Mouse (Mus musculus) forebrain, embryonic 14.5 days (tissue): Measurements from ENCODE around the gene Cavin3. TPM values are rescaled to one million over a fixed set of nuclear protein-coding genes. Genes with fewer than 3 reads are reported as not detected.

Experiments
- ATAC-seq: fragments of 200-750 bp; cut with Nextera tagmentation; 2 replicates; pipeline ENCODE4 v1.8.0; 2017; ENCODE audit warnings: mild to moderate bottlenecking, moderate library complexity
- DNase-seq: peaks from one replicate; pipeline ENCODE4 v3.0.0-alpha.2; 2015; ENCODE audit warnings: low spot score
- H3K27ac ChIP-seq: fragments of 300-500 bp; sonication (generic); 2 replicates; pipeline ENCODE4 v1.5.1; 2014; ENCODE audit warnings: low read depth, mild to moderate bottlenecking, control low read depth, low read length, moderate library complexity
- H3K27me3 ChIP-seq: fragments of 300-500 bp; sonication (generic); replicated peaks from 2 replicates; pipeline ENCODE4 v1.6.1; 2014; ENCODE audit warnings: low read length, control low read depth, mixed read lengths; ENCODE audit not compliant: control insufficient read depth, insufficient read depth
- H3K36me3 ChIP-seq: fragments of 300-500 bp; sonication (generic); 2 replicates; pipeline ENCODE4 v1.6.1; 2014; ENCODE audit warnings: low read length, control low read depth; ENCODE audit not compliant: control insufficient read depth, insufficient read depth
- H3K4me1 ChIP-seq: fragments of 300-500 bp; sonication (generic); 2 replicates; pipeline ENCODE4 v1.6.1; 2014; ENCODE audit warnings: antibody characterized with exemption, low read length, control low read depth; ENCODE audit not compliant: control insufficient read depth, insufficient read depth
- H3K4me2 ChIP-seq: fragments of 300-500 bp; sonication (generic); 2 replicates; pipeline ENCODE4 v1.6.1; 2014; ENCODE audit warnings: mild to moderate bottlenecking, control low read depth, low read length
- H3K4me3 ChIP-seq: fragments of 300-500 bp; sonication (generic); 2 replicates; pipeline ENCODE4 v1.5.1; 2014; ENCODE audit warnings: low read depth, low read length, control low read depth
- H3K9ac ChIP-seq: fragments of 300-500 bp; sonication (generic); 2 replicates; pipeline ENCODE4 v1.6.1; 2014; ENCODE audit warnings: mild to moderate bottlenecking, low read length, control low read depth, moderate library complexity
- H3K9me3 ChIP-seq: fragments of 300-500 bp; sonication (generic); replicated peaks from 2 replicates; pipeline ENCODE4 v1.6.1; 2016; ENCODE audit warnings: low read length, control low read depth, mixed read lengths; ENCODE audit not compliant: control insufficient read depth
- WGBS: fragments of 180-500 bp; shearing (Covaris S2); extraction: QIAGEN DNeasy Blood & Tissue Kit; methylation state at CpG from one replicate; pipeline ENCODE4 v1.1.7; 2014; 5-methylcytosine and 5-hydroxymethylcytosine counted together
- polyA plus RNA-seq: library from polyadenylated mRNA; unstranded; fragments of >200 nt; fragmentation: Nextera tagmentation; extraction: Ambion mirVana; gene quantifications from 2 replicates; pipeline ENCODE4 v1.2.1, GENCODE M21; 2014

Cavin3 gene
- polyA plus RNA-seq, 1 experiment from 2014 or later: 28.6 TPM

GRCm38 (mm10) chr7:105441426-105441825 is 40.7 kb downstream of the Cavin3 start:
- no peak overlapping the region for H3K9ac ChIP-seq
- no peaks in the 10 kb centered on the region for H3K27me3 ChIP-seq
- no peak overlapping the region for H3K4me3 ChIP-seq
- H3K4me1 ChIP-seq: no peaks in the 10 kb centered on the region
- no peaks in the 10 kb centered on the region for H3K36me3 ChIP-seq
- 75% methylated on average over 4 of the region's 4 CpGs for WGBS
- no peak overlapping the region for H3K27ac ChIP-seq
- ATAC-seq: no peak
- DNase-seq: no peak
- H3K9me3 ChIP-seq: no peaks in the 10 kb centered on the region
- H3K4me2 ChIP-seq: no peak overlapping the region

DNA sequence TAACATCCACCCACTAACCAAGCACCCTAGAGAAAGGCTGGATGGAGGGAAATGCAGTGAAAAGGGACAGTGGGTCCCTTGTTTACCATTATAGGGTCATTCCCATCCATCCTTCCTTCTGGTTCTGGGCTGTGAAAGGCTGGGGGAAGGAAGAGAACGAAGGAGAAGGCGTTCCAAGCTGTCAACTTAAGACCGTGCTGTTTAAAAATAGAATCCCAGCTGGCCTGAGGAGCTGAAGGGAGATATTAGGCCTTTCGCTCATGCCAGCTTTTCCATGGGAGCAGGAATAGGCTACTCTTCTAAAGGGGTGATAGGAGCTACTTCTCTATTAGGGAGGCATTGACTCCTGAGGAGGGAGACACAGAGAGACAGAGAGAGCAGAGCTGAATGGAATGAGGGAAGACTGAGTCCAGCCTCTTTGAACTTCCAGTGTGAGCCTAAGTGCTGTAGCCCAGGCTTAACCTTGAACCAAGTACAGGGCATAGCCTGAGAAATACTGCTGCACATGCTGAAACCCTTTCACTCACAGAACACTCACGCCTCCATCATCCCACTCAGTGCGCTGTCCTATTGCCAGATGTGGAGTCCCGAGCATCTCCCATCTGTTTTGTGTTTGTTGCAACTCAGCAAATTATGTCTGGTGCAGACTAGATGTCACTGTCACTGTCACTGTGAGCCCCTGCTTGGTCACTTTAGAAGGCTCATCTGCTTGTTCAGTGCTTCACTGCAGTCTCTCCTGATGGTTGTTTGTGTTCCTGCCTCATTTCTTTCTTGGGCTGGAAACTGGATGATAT is 43.9 kb downstream of the Cavin3 start:
- H3K4me1 ChIP-seq: no peaks in the 10 kb centered on the region
- H3K36me3 ChIP-seq: no peaks in the 10 kb centered on the region
- no peak overlapping the region for H3K4me3 ChIP-seq
- DNase-seq (no peak), ATAC-seq (no peak)
- no peaks in the 10 kb centered on the region for H3K27me3 ChIP-seq
- H3K4me2 ChIP-seq: no peak overlapping the region
- H3K9ac ChIP-seq: no peak overlapping the region
- no peak overlapping the region for H3K27ac ChIP-seq
- WGBS: 86% methylated on average over 7 of the region's 7 CpGs
- H3K9me3 ChIP-seq: no peaks in the 10 kb centered on the region

DNA sequence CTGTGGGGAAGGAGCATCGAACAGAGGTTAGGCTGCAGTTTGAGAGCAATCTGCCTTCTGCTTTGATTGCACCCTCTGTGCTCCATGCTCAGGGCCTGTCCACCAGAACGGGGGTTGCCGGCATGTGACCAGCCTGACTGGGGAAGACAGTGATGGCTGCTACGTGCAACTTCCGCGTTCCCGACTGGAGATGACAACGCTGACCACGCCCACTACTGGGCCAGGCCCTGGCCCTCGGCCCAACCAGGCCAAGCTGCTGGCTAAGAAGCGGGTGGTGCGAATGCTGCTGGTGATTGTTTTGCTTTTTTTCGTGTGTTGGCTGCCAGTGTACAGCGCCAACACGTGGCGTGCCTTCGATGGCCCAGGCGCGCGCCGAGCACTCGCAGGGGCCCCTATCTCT is 47.3 kb downstream of the Cavin3 start:
- Histone ChIP-seq H3K27ac (no peak overlapping the region), H3K9ac (no peak overlapping the region), H3K4me3 (no peak overlapping the region), H3K27me3 (no peaks in the 10 kb centered on the region), H3K36me3 (no peaks in the 10 kb centered on the region), H3K4me1 (no peaks in the 10 kb centered on the region), H3K4me2 (no peak overlapping the region), H3K9me3 (no peaks in the 10 kb centered on the region)
- ATAC-seq (no peak), DNase-seq (no peak)
- 88% methylated on average over 22 of the region's 22 CpGs for WGBS

DNA sequence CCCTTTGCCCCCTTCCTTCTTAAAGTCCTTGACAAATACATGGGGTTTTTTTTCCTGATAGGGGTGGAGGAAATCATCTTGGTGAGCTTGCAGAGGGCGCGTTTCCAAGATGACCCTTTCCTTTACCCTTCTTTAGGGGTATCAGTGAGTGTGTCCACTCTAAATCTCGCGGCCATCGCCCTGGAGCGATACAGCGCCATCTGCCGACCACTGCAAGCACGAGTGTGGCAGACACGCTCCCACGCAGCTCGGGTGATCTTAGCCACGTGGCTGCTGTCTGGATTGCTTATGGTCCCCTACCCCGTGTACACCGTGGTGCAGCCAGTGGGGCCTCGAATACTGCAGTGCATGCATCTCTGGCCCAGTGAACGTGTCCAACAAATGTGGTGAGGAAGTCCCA is 48.2 kb downstream of the Cavin3 start:
- 84% methylated on average over 17 of the region's 17 CpGs for WGBS
- H3K27me3 ChIP-seq: no peaks in the 10 kb centered on the region
- H3K36me3 ChIP-seq: no peaks in the 10 kb centered on the region
- H3K27ac ChIP-seq: no peak overlapping the region
- no peak overlapping the region for H3K4me2 ChIP-seq
- H3K4me1 ChIP-seq: no peaks in the 10 kb centered on the region
- no peak for DNase-seq
- H3K4me3 ChIP-seq: no peak overlapping the region
- H3K9me3 ChIP-seq: no peaks in the 10 kb centered on the region
- ATAC-seq: no peak
- H3K9ac ChIP-seq: no peak overlapping the region

- ATAC-seq (no peak), DNase-seq (no peak)
Observed at GRCm38 (mm10) chr7:105432058-105432457, 50.0 kb downstream of the Cavin3 start.

More at GRCm38 (mm10) chr7:105432058-105432457, 50.0 kb downstream of the Cavin3 start:
- H3K36me3 ChIP-seq: no peaks in the 10 kb centered on the region
- H3K27me3 ChIP-seq: no peaks in the 10 kb centered on the region
- H3K4me2 ChIP-seq: no peak overlapping the region
- H3K9ac ChIP-seq: no peak overlapping the region
- H3K27ac ChIP-seq: no peak overlapping the region
- no peak overlapping the region for H3K4me3 ChIP-seq
- H3K4me1 ChIP-seq: no peaks in the 10 kb centered on the region
- 60% methylated on average over 1 of the region's 1 CpGs for WGBS
- H3K9me3 ChIP-seq: no peaks in the 10 kb centered on the region

Other genes starting within 250 kb of the Cavin3 start
- not detected in 2 replicates for gene Olfr688, start 194.2 kb downstream of the Cavin3 start, polyA plus RNA-seq
- gene Olfr689, start 171.1 kb downstream of the Cavin3 start, polyA plus RNA-seq: not detected in 2 replicates
- gene Olfr690, start 148.2 kb downstream of the Cavin3 start, polyA plus RNA-seq: not detected in 2 replicates
- gene Olfr691, start 140.0 kb downstream of the Cavin3 start, polyA plus RNA-seq: not detected in 2 replicates
- gene Olfr692, start 114.1 kb downstream of the Cavin3 start, polyA plus RNA-seq: not detected in 2 replicates
- not detected in 2 replicates for gene Gm5901, start 107.3 kb downstream of the Cavin3 start, polyA plus RNA-seq
- gene Fam160a2, start 82.2 kb downstream of the Cavin3 start, polyA plus RNA-seq: 30.4 and 39.8 TPM in 2 replicates
- gene Cnga4, start 77.7 kb downstream of the Cavin3 start, polyA plus RNA-seq: not detected in 2 replicates
- gene Cckbr, start 56.6 kb downstream of the Cavin3 start, polyA plus RNA-seq: 1.1 and 1.6 TPM in 2 replicates
- gene Smpd1, start 72.1 kb upstream of the Cavin3 start, polyA plus RNA-seq: 79.9 and 88.5 TPM in 2 replicates
- gene Apbb1, start 99.4 kb upstream of the Cavin3 start, polyA plus RNA-seq: 188 and 228 TPM in 2 replicates
- not detected in 2 replicates for gene Hpx, start 117.8 kb upstream of the Cavin3 start, polyA plus RNA-seq
- 41.0 and 52.4 TPM in 2 replicates for gene Trim3, start 151.3 kb upstream of the Cavin3 start, polyA plus RNA-seq
- gene Timm10b, start 157.8 kb upstream of the Cavin3 start, polyA plus RNA-seq: 137 and 144 TPM in 2 replicates
- gene Arfip2, start 158.1 kb upstream of the Cavin3 start, polyA plus RNA-seq: 92.9 and 97.6 TPM in 2 replicates
- gene Gm45799, start 158.3 kb upstream of the Cavin3 start, polyA plus RNA-seq: 17.4 and 25.0 TPM in 2 replicates
- gene Dnhd1, start 168.5 kb upstream of the Cavin3 start, polyA plus RNA-seq: 0.96 and 1.1 TPM in 2 replicates